Mouse (Mus musculus) spleen, adult 2 months (tissue): ENCODE data around the gene Pde3a.

Experiments
- CTCF ChIP-seq: fragments of 200-500 bp; IDR thresholded peaks from 2 replicates; pipeline ENCODE4 v1.5.1; 2011; ENCODE audit warnings: mild to moderate bottlenecking, inconsistent platforms; ENCODE audit not compliant: insufficient read depth, insufficient read length, insufficient replicate concordance; ENCODE audit errors: extremely low read depth
- POLR2A ChIP-seq: fragments of 200-500 bp; IDR thresholded peaks from 2 replicates; pipeline ENCODE4 v1.6.1; 2011; ENCODE audit warnings: low read depth, low read length, inconsistent platforms

GRCm38 (mm10) chr6:141268871-141269270, 19.8 kb downstream of the Pde3a start:
- no peak for TF ChIP-seq CTCF
- no peak for TF ChIP-seq POLR2A
